Mouse (Mus musculus) gonadal fat pad, adult 2 months (tissue): ENCODE data around the gene Tprkb. TPM values are rescaled to one million over a fixed set of nuclear protein-coding genes. Genes with fewer than 3 reads are reported as not detected.
"Not testable (repeated sequence)": the region's sequence is repeated elsewhere in the genome, so short reads cannot be mapped to it uniquely, and the experiment has no call there.

Experiments used
- DNase-seq: peaks from one replicate; pipeline ENCODE4 v3.0.0-alpha.2; 2012; ENCODE audit warnings: low read depth
- polyA plus RNA-seq: library from polyadenylated mRNA; depleted of rRNA; stranded (reverse); fragments of >200 nt; gene quantifications from 2 replicates; pipeline ENCODE4 v1.2.3, GENCODE M21; 2012; rRNA removed

The Tprkb gene
- polyA plus RNA-seq = 16.1 and 16.8 TPM in 2 replicates

DNA sequence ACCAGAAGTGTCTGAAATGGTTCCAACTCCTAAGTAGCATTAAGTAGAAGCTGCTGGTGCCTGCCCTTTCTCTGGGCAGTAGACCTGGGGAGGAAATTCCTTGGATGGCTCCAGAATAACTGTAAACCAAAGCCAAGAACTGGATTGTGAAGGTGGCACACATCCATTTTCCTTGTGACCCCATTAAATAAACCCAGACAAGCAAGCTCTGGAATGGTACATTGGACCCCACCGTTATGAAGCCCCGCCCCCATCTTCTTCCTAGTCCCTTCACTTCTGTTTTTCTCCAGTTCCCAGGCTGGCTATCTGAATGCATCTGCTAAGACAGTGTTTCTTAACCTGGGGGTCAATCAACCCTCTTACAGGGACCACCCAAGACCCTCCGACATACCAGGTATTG is at the start of gene Tprkb:
TSS of gene Tprkb (plus strand) at position 279 of the 400 bp plus-strand sequence.
- DNase-seq = no peak

DNA sequence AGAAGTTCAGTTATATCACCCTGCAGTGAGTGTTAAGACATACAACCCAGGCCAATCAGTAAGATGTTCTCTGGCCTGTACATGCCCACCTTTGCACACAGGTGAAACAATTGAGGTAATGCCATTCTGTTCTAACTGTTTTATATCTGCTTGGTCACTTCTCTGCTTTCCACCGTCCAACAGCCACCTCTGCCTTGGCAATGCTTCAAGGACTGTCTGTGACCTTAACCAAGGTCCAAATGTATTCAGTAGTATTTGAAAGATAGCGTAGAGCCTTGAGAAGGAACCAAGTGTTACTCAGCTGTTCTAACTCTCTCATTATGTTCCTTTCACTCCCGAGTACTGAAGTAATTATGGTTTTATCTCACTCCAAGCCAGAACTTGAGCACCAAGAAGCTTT is 49.1 kb upstream of the Tprkb start:
- no peak for DNase-seq

- DNase-seq = no peak
Observed at GRCm38 (mm10) chr6:85863136-85863535, 48.5 kb upstream of the Tprkb start.

- no peak for DNase-seq
Observed at GRCm38 (mm10) chr6:85863840-85864239, 47.8 kb upstream of the Tprkb start.

- DNase-seq = not testable (repeated sequence)
Observed at GRCm38 (mm10) chr6:85864900-85865639, 46.6 kb upstream of the Tprkb start.

- not testable (repeated sequence) for DNase-seq
Observed at GRCm38 (mm10) chr6:85866166-85866565, 45.5 kb upstream of the Tprkb start.

- not testable (repeated sequence) for DNase-seq
Observed at GRCm38 (mm10) chr6:85866995-85867394, 44.7 kb upstream of the Tprkb start.

DNA sequence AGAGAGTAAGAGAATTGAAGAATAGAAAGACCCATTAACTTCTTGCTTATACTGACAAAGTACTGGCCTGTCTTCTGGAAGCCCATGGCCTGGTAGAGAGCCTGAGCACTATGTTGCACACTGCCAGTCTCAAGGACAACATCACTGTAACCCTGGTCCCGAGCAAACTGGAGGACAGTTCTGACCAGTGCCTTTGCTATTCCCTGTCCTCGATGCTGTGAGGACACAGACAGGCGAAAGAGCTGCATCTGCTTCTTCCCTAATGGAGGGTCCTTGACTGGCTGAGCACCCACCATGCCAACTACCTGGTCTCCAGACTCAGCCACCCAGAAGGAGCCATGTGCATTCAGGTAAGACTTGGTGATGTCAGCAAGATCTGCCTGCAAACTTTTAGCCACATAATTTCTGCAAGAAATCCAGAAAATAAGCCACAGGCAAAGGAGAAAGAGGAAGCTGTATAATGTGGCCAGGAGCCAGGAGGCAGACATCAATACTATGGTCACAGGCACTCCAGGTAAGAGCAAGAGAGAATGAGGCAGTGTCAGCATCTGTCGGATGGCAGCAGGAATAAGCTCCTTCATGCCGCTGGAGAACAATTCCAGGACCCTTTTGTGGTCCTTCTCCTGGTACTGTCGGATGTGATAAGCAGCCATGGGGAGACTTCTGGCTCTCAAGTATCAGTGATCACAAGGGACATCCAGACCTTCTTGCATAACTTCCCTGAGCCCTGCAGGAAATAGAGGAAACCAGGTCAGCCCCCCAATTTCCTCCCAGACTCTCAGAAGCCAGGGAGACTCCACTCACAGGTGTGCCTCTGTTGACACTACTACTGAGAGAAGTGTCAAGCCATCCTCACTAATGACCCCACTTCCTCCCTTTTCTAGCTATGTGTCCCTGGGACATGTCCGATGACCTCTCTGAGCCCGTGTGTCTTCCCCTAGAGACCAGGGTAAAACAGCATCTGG is 43.7 kb upstream of the Tprkb start:
- DNase-seq = no peak

GRCm38 (mm10) chr6:85869006-85869405 is 42.7 kb upstream of the Tprkb start, which contains the start of gene Nat8f2:
Gene Nat8f2, minus strand, starts transcription at chr6:85869158.
- not testable (repeated sequence) for DNase-seq

GRCm38 (mm10) chr6:85883246-85883645 is 28.4 kb upstream of the Tprkb start:
- not testable (repeated sequence) for DNase-seq

- DNase-seq = no peak
Observed at GRCm38 (mm10) chr6:85884311-85884710, 27.4 kb upstream of the Tprkb start.

GRCm38 (mm10) chr6:85888961-85889360 is 22.7 kb upstream of the Tprkb start:
- DNase-seq = no peak

GRCm38 (mm10) chr6:85895061-85895648 is 16.5 kb upstream of the Tprkb start:
- DNase-seq = not testable (repeated sequence)

DNA sequence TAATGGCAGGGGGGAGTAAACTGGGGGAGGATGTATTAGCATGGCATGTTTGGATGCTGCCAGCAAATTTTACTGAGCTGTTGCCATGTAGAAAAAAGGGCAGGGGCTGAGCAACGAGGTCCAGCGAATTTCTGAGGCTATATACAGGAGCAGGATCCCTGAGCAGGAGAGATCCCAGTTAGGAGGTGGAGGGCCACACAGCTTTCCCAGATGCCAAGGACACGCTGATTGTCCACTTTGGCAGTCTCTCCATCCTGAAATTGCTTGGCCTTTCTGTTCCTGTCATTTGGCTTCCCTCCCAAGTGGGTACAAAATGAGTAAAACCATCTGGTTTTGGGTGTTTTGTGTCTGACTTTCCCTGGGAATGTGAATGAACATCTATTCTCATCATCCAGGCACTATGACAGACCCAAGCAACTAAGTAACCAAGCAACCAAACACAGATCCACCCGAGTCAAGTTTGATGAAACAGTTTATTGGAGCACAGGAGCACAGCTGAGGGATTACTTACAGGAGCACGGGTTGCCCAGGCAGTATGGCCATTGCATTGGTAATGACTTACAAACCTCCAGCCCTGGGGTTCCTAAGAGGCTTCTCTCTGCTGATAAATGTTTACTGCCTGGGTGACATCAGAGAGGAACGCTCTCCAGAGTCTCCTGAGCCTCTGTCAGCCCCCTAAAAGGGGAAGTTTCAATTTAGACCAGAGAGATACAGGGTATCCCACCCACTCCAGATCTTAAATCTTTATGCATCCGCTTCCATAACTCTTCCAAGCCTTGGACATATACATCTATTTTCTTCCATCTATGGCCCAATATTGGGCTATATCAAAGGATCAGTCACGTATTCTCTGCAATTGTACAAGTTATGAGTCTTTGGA is 12.8 kb upstream of the Tprkb start:
- DNase-seq = not testable (repeated sequence)

DNA sequence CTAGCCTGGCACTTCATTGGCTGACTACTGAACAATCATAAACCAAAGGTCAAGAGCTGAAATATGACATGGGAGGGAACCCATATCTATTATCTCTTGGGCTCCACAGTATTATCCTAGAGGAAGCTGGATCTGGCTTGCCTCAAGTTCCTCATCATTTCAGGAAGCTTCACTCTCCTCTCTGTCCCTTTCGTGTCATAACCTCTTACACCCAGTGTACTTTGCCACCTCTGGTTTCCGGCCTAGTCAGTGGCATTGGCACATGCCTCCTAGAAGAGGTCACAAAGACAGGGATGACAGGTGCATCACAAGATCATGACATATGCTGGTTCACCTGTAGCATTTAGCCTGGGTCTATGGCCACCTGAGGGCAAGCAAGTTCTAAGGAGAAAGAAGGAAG is 9.4 kb upstream of the Tprkb start:
- no peak for DNase-seq

- not testable (repeated sequence) for DNase-seq
Observed at GRCm38 (mm10) chr6:85904642-85905061, 7.0 kb upstream of the Tprkb start, which contains the start of gene Nat8f4. Gene Nat8f4, minus strand, starts transcription at chr6:85904884.

- peak; percentile 81 for DNase-seq
Observed at GRCm38 (mm10) chr6:85906911-85907351, 4.7 kb upstream of the Tprkb start.

DNA sequence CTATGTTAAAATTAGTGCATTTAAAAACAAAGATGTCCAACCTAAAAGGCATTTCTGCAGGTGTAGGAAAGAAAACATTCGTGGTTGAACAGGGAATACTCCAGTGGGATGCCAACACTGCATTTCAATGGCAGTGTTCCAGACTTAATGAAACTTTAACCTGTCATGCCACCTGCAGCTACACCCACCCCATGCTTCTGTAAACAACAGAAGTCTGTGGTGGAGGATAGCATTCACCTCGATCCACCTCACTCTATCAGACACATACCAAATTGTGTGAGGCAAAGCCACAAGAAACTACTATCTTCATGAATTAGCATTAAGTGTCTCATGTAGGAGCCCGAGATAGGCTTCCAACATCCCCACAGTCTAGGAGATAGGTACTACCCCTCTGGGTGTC is 3.3 kb upstream of the Tprkb start:
- no peak for DNase-seq

DNA sequence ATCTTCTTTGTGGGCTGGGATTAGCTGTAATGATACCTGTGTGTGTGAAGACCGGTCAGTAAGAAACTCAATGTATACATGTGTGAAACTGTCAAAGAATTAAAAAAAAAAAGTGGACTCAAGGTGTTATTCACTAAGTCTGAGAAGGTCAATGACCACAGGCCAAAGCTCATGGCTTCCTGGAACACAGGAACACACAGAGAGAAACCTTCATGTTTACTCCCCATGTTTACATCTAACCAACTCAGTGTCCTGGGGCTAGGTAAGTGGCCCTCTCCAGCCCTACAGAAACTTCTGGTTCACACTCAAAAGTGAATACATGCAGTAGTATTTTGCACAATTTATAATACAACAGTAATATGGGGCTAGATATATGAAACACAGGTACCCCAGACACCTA is 2.0 kb upstream of the Tprkb start:
- no peak for DNase-seq

DNA sequence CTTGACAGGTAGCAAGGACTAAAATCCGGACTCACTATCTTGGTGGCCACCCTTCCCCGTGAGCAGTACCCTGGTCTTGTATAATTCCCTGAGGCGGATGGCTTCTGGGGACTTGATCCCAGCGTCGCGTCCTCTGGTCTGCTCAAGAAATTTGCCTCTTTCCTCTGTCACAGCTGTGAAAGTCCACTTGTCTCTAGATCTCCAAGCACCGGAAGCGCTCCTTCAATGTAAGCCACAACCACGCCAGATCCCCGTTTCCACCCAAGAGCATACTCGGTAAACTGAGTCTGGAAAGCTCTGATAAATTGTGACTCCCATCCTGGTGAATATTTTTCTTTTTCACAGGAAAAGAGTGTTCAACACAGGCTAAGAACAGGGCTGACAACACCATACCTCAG is 3.5 kb downstream of the Tprkb start:
- no peak for DNase-seq
